In genomic region chr7:3629543-3630477, GRCm38 (mm10) we compare ENCODE assay signal across 7 mouse cellular contexts. TPM values are rescaled to one million over a fixed set of nuclear protein-coding genes. Genes with fewer than 3 reads are reported as not detected.
A peak's percentile ranks its signal among the peaks of the same experiment; 100 is the strongest.
DNase-seq lines count a peak whose midpoint lies in the region; ATAC-seq lines count a peak whose summit lies in the region.

Gene Tfpt (minus strand): TSS chr7:3629929.
Gene Prpf31 (plus strand): TSS chr7:3629985.

- H3K36me3 ChIP-seq in embryonic facial prominence, embryonic 10.5 days (replicated peaks): peaks cover 58% of the 10 kb centered on the region
- H3K36me3 ChIP-seq in limb, embryonic 10.5 days: peaks cover 64% of the 10 kb centered on the region
- H3K36me3 ChIP-seq in midbrain, embryonic 13.5 days: peaks cover 44% of the 10 kb centered on the region

- H3K9ac ChIP-seq in midbrain, embryonic 13.5 days (replicated peaks): peak within 1 kb of the TSS; percentile 90

- no peaks in the 10 kb centered on the region for H3K27me3 ChIP-seq in embryonic facial prominence, embryonic 10.5 days (replicated peaks; ENCODE audit: low read depth, poor library complexity, severe bottlenecking)
- no peaks in the 10 kb centered on the region for H3K27me3 ChIP-seq in limb, embryonic 10.5 days (ENCODE audit: low read depth, poor library complexity, severe bottlenecking)
- H3K27me3 ChIP-seq in midbrain, embryonic 13.5 days: no peaks in the 10 kb centered on the region

- H3K9me3 ChIP-seq in embryonic facial prominence, embryonic 10.5 days: no peaks in the 10 kb centered on the region
- H3K9me3 ChIP-seq in limb, embryonic 10.5 days (replicated peaks): no peaks in the 10 kb centered on the region
- no peaks in the 10 kb centered on the region for H3K9me3 ChIP-seq in midbrain, embryonic 13.5 days

- peak; percentile 87 for ATAC-seq in granulocyte monocyte progenitor cell, adult 5-6 weeks (replicated peaks; ENCODE audit: poor library complexity, severe bottlenecking)
- peak; percentile 89 for ATAC-seq in midbrain, embryonic 13.5 days

- peaks cover 19% of the 10 kb centered on the region for H3K4me1 ChIP-seq in embryonic facial prominence, embryonic 10.5 days
- peaks cover 17% of the 10 kb centered on the region for H3K4me1 ChIP-seq in limb, embryonic 10.5 days
- H3K4me1 ChIP-seq in midbrain, embryonic 13.5 days (replicated peaks): peaks cover 27% of the 10 kb centered on the region

- H3K4me3 ChIP-seq in embryonic facial prominence, embryonic 10.5 days: peak within 1 kb of the TSS; percentile 74
- peak within 1 kb of the TSS; percentile 75 for H3K4me3 ChIP-seq in limb, embryonic 10.5 days
- H3K4me3 ChIP-seq in midbrain, embryonic 13.5 days (replicated peaks): peak within 1 kb of the TSS; percentile 79

- H3K4me2 ChIP-seq in midbrain, embryonic 13.5 days (replicated peaks): peak within 1 kb of the TSS; percentile 99

- 1% methylated on average over 47 of the region's 47 CpGs for WGBS in embryonic facial prominence, embryonic 10.5 days
- WGBS in limb, embryonic 10.5 days: 1% methylated on average over 47 of the region's 47 CpGs
- under 1% methylated on average over 47 of the region's 47 CpGs for WGBS in midbrain, embryonic 13.5 days

- DNase-seq in adrenal gland, postnatal 10 days: peak; percentile 92
- peak; percentile 93 for DNase-seq in embryonic facial prominence, embryonic 10.5 days (ENCODE audit: low spot score)
- DNase-seq in kidney, adult 11 months: peak; percentile 93
- DNase-seq in limb, embryonic 10.5 days (ENCODE audit: low spot score): peak; percentile 93
- DNase-seq in spleen, adult 12 weeks (ENCODE audit: low spot score): peak; percentile 90

- H3K27ac ChIP-seq in embryonic facial prominence, embryonic 10.5 days (replicated peaks): peak within 1 kb of the TSS; percentile 87
- H3K27ac ChIP-seq in limb, embryonic 10.5 days: peak within 1 kb of the TSS; percentile 85
- peak within 1 kb of the TSS; percentile 70; the same call in 1 of the 2 replicates for H3K27ac ChIP-seq in midbrain, embryonic 13.5 days

RNA-seq across cellular contexts. Expression of gene Tfpt, which starts in this region (rescaled TPM):
- 10 to 100 TPM; 24.1 to 26.4 TPM for total RNA-seq in adrenal gland, postnatal 10 days (2021)
- 31.0 and 33.0 TPM in 2 replicates for polyA plus RNA-seq in embryonic facial prominence, embryonic 10.5 days (2016; fragmentation: Nextera tagmentation; extraction: Ambion mirVana)
- 32.8 and 33.8 TPM in 2 replicates for total RNA-seq in granulocyte monocyte progenitor cell, adult 5-6 weeks (2014; fragmentation: Nextera tagmentation)
- 32.5 and 36.8 TPM in 2 replicates for total RNA-seq in granulocyte monocyte progenitor cell, adult 5-6 weeks (2017)
- 33.3 and 36.0 TPM in 2 replicates for polyA plus RNA-seq in limb, embryonic 10.5 days (2016; fragmentation: Nextera tagmentation; extraction: Ambion mirVana)
- 30.8 and 38.9 TPM in 2 replicates for polyA plus RNA-seq in midbrain, embryonic 13.5 days (2015; fragmentation: Nextera tagmentation; extraction: Ambion mirVana)

RNA-seq across cellular contexts. Expression of gene Prpf31, which starts in this region (rescaled TPM):
- total RNA-seq in adrenal gland, postnatal 10 days (2021): 10 to 100 TPM; 34.5 to 39.4 TPM
- 179 and 183 TPM in 2 replicates for polyA plus RNA-seq in embryonic facial prominence, embryonic 10.5 days (2016; fragmentation: Nextera tagmentation; extraction: Ambion mirVana)
- 47.8 and 91.0 TPM in 2 replicates for total RNA-seq in granulocyte monocyte progenitor cell, adult 5-6 weeks (2014; fragmentation: Nextera tagmentation)
- 123 and 132 TPM in 2 replicates for total RNA-seq in granulocyte monocyte progenitor cell, adult 5-6 weeks (2017)
- 181 and 186 TPM in 2 replicates for polyA plus RNA-seq in limb, embryonic 10.5 days (2016; fragmentation: Nextera tagmentation; extraction: Ambion mirVana)
- polyA plus RNA-seq in midbrain, embryonic 13.5 days (2015; fragmentation: Nextera tagmentation; extraction: Ambion mirVana): 114 and 117 TPM in 2 replicates

Comparison
In these comparisons a context has a peak if more than half of its experiments do, and no peak if none do; other contexts are left out.
1. Peak in every context shown above with its lines: DNase-seq, ATAC-seq, H3K4me3 ChIP-seq and H3K27ac ChIP-seq.